27 mouse cellular contexts compared by ENCODE assay signal in genomic region chr2:181100087-181100486, GRCm38 (mm10). TPM values are rescaled to one million over a fixed set of nuclear protein-coding genes. Genes with fewer than 3 reads are reported as not detected.
"Had no signal": no experiment of that assay in that cellular context is flagged by ENCODE, and none has a peak within 500 bp of the region (broad histone marks: within the 10 kb centered on the region; RNA-seq: fewer than 3 reads in every experiment).

No protein-coding gene starts in this region.

- H3K27me3 ChIP-seq: hindbrain, embryonic 12.5 days; limb, embryonic 15.5 days had no signal

- H3K9ac ChIP-seq: heart, embryonic 12.5 days; hindbrain, embryonic 12.5 days; hindbrain, embryonic 14.5 days; limb, embryonic 13.5 days; limb, embryonic 15.5 days; liver, embryonic 12.5 days; liver, embryonic 14.5 days had no signal

- H3K4me1 ChIP-seq: heart, embryonic 10.5 days; heart, embryonic 12.5 days; limb, embryonic 13.5 days; limb, embryonic 15.5 days; liver, embryonic 12.5 days had no signal

- H3K36me3 ChIP-seq: heart, embryonic 10.5 days; heart, embryonic 12.5 days; hindbrain, embryonic 10.5 days; limb, embryonic 13.5 days; limb, embryonic 15.5 days; liver, embryonic 12.5 days had no signal

- ATAC-seq: hindbrain, postnatal 0 days; liver, embryonic 12.5 days had no signal

- H3K9me3 ChIP-seq: heart, embryonic 10.5 days; heart, embryonic 12.5 days; hindbrain, embryonic 10.5 days; hindbrain, embryonic 12.5 days; limb, embryonic 13.5 days; limb, embryonic 15.5 days; liver, embryonic 12.5 days had no signal

- DNase-seq: gastrocnemius, postnatal 14 days; gastrocnemius, postnatal 36 days; heart, adult 11 months; heart, postnatal 10 days; heart, postnatal 4 days; kidney, adult 18-20 months; kidney, adult 8-10 months; kidney, postnatal 10 days; kidney, postnatal 25 days; kidney, postnatal 4 days; layer of hippocampus, adult 9-11 months; layer of hippocampus, postnatal 36 days; left cerebral cortex, postnatal 4 days had no signal

- H3K27ac ChIP-seq: heart, embryonic 10.5 days; hindbrain, embryonic 10.5 days; hindbrain, embryonic 12.5 days; hindbrain, embryonic 14.5 days; hindbrain, postnatal 0 days; limb, embryonic 13.5 days; limb, embryonic 15.5 days; liver, embryonic 12.5 days; liver, embryonic 14.5 days had no signal

- H3K4me3 ChIP-seq: heart, embryonic 10.5 days; heart, embryonic 12.5 days; hindbrain, embryonic 10.5 days; hindbrain, embryonic 12.5 days; limb, embryonic 13.5 days; limb, embryonic 15.5 days; liver, embryonic 12.5 days had no signal

- H3K4me2 ChIP-seq: heart, embryonic 12.5 days; hindbrain, embryonic 12.5 days; hindbrain, embryonic 14.5 days; limb, embryonic 13.5 days; limb, embryonic 15.5 days; liver, embryonic 12.5 days had no signal

RNA-seq across cellular contexts. Expression of gene Kcnq2, which starts 35.0 kb away (rescaled TPM):
- total RNA-seq: gastrocnemius, postnatal 36 days; heart, postnatal 10 days; liver, adult 2 months had no signal
- polyA plus RNA-seq: kidney, embryonic 14.5 days; liver, adult 2 months had no signal

RNA-seq across cellular contexts. Expression of gene Eef1a2, which starts 56.7 kb away (rescaled TPM):
- polyA plus RNA-seq: kidney, embryonic 14.5 days; limb, embryonic 13.5 days; limb, embryonic 15.5 days; liver, adult 2 months; liver, embryonic 12.5 days; liver, embryonic 14.5 days had no signal

RNA-seq across cellular contexts. Expression of gene Chrna4, which starts 56.7 kb away (rescaled TPM):
- total RNA-seq: heart, adult 8-10 months; heart, postnatal 25 days had no signal
